Mouse (Mus musculus): ENCODE results near the gene Hs3st2. TPM values are rescaled to one million over a fixed set of nuclear protein-coding genes. Genes with fewer than 3 reads are reported as not detected.

Gene Hs3st2
- polyA plus RNA-seq, 1 experiment from 2014 or later: 0.22 TPM

GRCm38 (mm10) chr7:121460626-121461025, 69.0 kb downstream of the Hs3st2 start:
- 78% methylated on average over 6 of the region's 6 CpGs for WGBS
- no peak overlapping the region for H3K4me3 ChIP-seq

GRCm38 (mm10) chr7:121464441-121464840, 72.8 kb downstream of the Hs3st2 start:
- Histone ChIP-seq H3K4me1 (replicated peaks) (0 out of 2 replicates have a peak, but pooled peaks cover 5% of the 10 kb centered on the region), H3K9ac (no peak overlapping the region), H3K9me3 (replicated peaks) (no peaks in the 10 kb centered on the region), H3K4me2 (no peak overlapping the region), H3K27ac (ENCODE audit: poor library complexity, severe bottlenecking) (no peak overlapping the region), H3K36me3 (no peaks in the 10 kb centered on the region), H3K27me3 (replicated peaks) (peaks cover 3% of the 10 kb centered on the region; the same call in 1 of the 2 replicates), H3K4me3 (no peak overlapping the region)
- 91% methylated on average over 5 of the region's 5 CpGs for WGBS
- no peak for ATAC-seq (ENCODE audit: insufficient number of reproducible peaks, low FRiP score)

More at GRCm38 (mm10) chr7:121460626-121461025, 69.0 kb downstream of the Hs3st2 start:
- Histone ChIP-seq H3K27ac (ENCODE audit: poor library complexity, severe bottlenecking) (no peak overlapping the region), H3K9ac (no peak overlapping the region), H3K4me2 (no peak overlapping the region), H3K9me3 (replicated peaks) (0 out of 2 replicates have a peak, but pooled peaks cover 4% of the 10 kb centered on the region), H3K27me3 (replicated peaks) (peaks cover 3% of the 10 kb centered on the region; the same call in 1 of the 2 replicates), H3K36me3 (no peaks in the 10 kb centered on the region), H3K4me1 (replicated peaks) (no peaks in the 10 kb centered on the region)
- no peak for ATAC-seq (ENCODE audit: insufficient number of reproducible peaks, low FRiP score)

GRCm38 (mm10) chr7:121465111-121465510, 73.5 kb downstream of the Hs3st2 start:
- H3K4me1 ChIP-seq (replicated peaks): 0 out of 2 replicates have a peak, but pooled peaks cover 5% of the 10 kb centered on the region
- ATAC-seq (ENCODE audit: insufficient number of reproducible peaks, low FRiP score): no peak
- H3K36me3 ChIP-seq: no peaks in the 10 kb centered on the region
- peaks cover 3% of the 10 kb centered on the region; the same call in 1 of the 2 replicates for H3K27me3 ChIP-seq (replicated peaks)
- H3K9me3 ChIP-seq (replicated peaks): no peaks in the 10 kb centered on the region
- no peak overlapping the region for H3K4me2 ChIP-seq
- WGBS: 74% methylated on average over 1 of the region's 1 CpGs
- no peak overlapping the region for H3K27ac ChIP-seq (ENCODE audit: poor library complexity, severe bottlenecking)
- no peak overlapping the region for H3K4me3 ChIP-seq
- no peak overlapping the region for H3K9ac ChIP-seq

- Histone ChIP-seq H3K4me2 (no peak overlapping the region), H3K9ac (no peak overlapping the region), H3K4me3 (no peak overlapping the region), H3K27me3 (replicated peaks) (peaks cover 2% of the 10 kb centered on the region; the same call in 1 of the 2 replicates), H3K36me3 (no peaks in the 10 kb centered on the region), H3K9me3 (replicated peaks) (no peaks in the 10 kb centered on the region), H3K27ac (ENCODE audit: poor library complexity, severe bottlenecking) (no peak overlapping the region), H3K4me1 (replicated peaks) (0 out of 2 replicates have a peak, but pooled peaks cover 5% of the 10 kb centered on the region)
- no peak for ATAC-seq (ENCODE audit: insufficient number of reproducible peaks, low FRiP score)
- 41% methylated on average over 5 of the region's 5 CpGs for WGBS
These were observed 74.7 kb downstream of the Hs3st2 start for GRCm38 (mm10) chr7:121466331-121466730.

GRCm38 (mm10) chr7:121469435-121469834, 77.8 kb downstream of the Hs3st2 start:
- no peak overlapping the region for H3K27ac ChIP-seq (ENCODE audit: poor library complexity, severe bottlenecking)
- ATAC-seq (ENCODE audit: insufficient number of reproducible peaks, low FRiP score): no peak
- H3K9me3 ChIP-seq (replicated peaks): no peaks in the 10 kb centered on the region
- H3K4me3 ChIP-seq: no peak overlapping the region
- no peak overlapping the region for H3K9ac ChIP-seq
- H3K4me1 ChIP-seq (replicated peaks): 0 out of 2 replicates have a peak, but pooled peaks cover 5% of the 10 kb centered on the region
- no peaks in the 10 kb centered on the region for H3K27me3 ChIP-seq (replicated peaks)
- WGBS: 54% methylated on average over 3 of the region's 3 CpGs
- no peak overlapping the region for H3K4me2 ChIP-seq
- no peaks in the 10 kb centered on the region for H3K36me3 ChIP-seq

- Histone ChIP-seq H3K4me2 (no peak overlapping the region), H3K9me3 (replicated peaks) (no peaks in the 10 kb centered on the region), H3K36me3 (no peaks in the 10 kb centered on the region), H3K27me3 (replicated peaks) (no peaks in the 10 kb centered on the region), H3K27ac (ENCODE audit: poor library complexity, severe bottlenecking) (no peak overlapping the region), H3K9ac (no peak overlapping the region), H3K4me1 (replicated peaks) (no peaks in the 10 kb centered on the region), H3K4me3 (no peak overlapping the region)
- ATAC-seq (ENCODE audit: insufficient number of reproducible peaks, low FRiP score): no peak
- WGBS: 74% methylated on average over 8 of the region's 8 CpGs
These were observed 86.6 kb downstream of the Hs3st2 start for GRCm38 (mm10) chr7:121478302-121478701.

- Histone ChIP-seq H3K9ac (no peak overlapping the region), H3K4me2 (no peak overlapping the region), H3K36me3 (no peaks in the 10 kb centered on the region), H3K4me3 (no peak overlapping the region), H3K4me1 (replicated peaks) (no peaks in the 10 kb centered on the region), H3K27me3 (replicated peaks) (no peaks in the 10 kb centered on the region), H3K27ac (ENCODE audit: poor library complexity, severe bottlenecking) (no peak overlapping the region), H3K9me3 (replicated peaks) (no peaks in the 10 kb centered on the region)
- no peak for ATAC-seq (ENCODE audit: insufficient number of reproducible peaks, low FRiP score)
- 73% methylated on average over 4 of the region's 4 CpGs for WGBS
These were observed 88.4 kb downstream of the Hs3st2 start for GRCm38 (mm10) chr7:121480106-121480505.

GRCm38 (mm10) chr7:121484590-121484989, 92.9 kb downstream of the Hs3st2 start:
- Histone ChIP-seq H3K9ac (no peak overlapping the region), H3K27me3 (replicated peaks) (no peaks in the 10 kb centered on the region), H3K9me3 (replicated peaks) (no peaks in the 10 kb centered on the region), H3K27ac (ENCODE audit: poor library complexity, severe bottlenecking) (no peak overlapping the region), H3K36me3 (no peaks in the 10 kb centered on the region), H3K4me1 (replicated peaks) (no peaks in the 10 kb centered on the region), H3K4me2 (no peak overlapping the region), H3K4me3 (no peak overlapping the region)
- ATAC-seq (ENCODE audit: insufficient number of reproducible peaks, low FRiP score): no peak
- 70% methylated on average over 4 of the region's 4 CpGs for WGBS

GRCm38 (mm10) chr7:121485266-121485665, 93.6 kb downstream of the Hs3st2 start:
- no peaks in the 10 kb centered on the region for H3K36me3 ChIP-seq
- no peaks in the 10 kb centered on the region for H3K4me1 ChIP-seq (replicated peaks)
- no peak overlapping the region for H3K4me3 ChIP-seq
- H3K27ac ChIP-seq (ENCODE audit: poor library complexity, severe bottlenecking): no peak overlapping the region
- H3K4me2 ChIP-seq: no peak overlapping the region
- H3K27me3 ChIP-seq (replicated peaks): no peaks in the 10 kb centered on the region
- ATAC-seq (ENCODE audit: insufficient number of reproducible peaks, low FRiP score): no peak
- no peaks in the 10 kb centered on the region for H3K9me3 ChIP-seq (replicated peaks)
- WGBS: 67% methylated on average over 2 of the region's 2 CpGs
- H3K9ac ChIP-seq: no peak overlapping the region

- H3K9me3 ChIP-seq (replicated peaks): no peaks in the 10 kb centered on the region
- H3K36me3 ChIP-seq: no peaks in the 10 kb centered on the region
- no peaks in the 10 kb centered on the region for H3K27me3 ChIP-seq (replicated peaks)
- H3K9ac ChIP-seq: no peak overlapping the region
- no peak overlapping the region for H3K4me2 ChIP-seq
- H3K27ac ChIP-seq (ENCODE audit: poor library complexity, severe bottlenecking): no peak overlapping the region
- no peak overlapping the region for H3K4me3 ChIP-seq
- no peak for ATAC-seq (ENCODE audit: insufficient number of reproducible peaks, low FRiP score)
- H3K4me1 ChIP-seq (replicated peaks): no peaks in the 10 kb centered on the region
- WGBS: 47% methylated on average over 6 of the region's 6 CpGs
These were observed 95.6 kb downstream of the Hs3st2 start for GRCm38 (mm10) chr7:121487291-121487690.

- Histone ChIP-seq H3K4me2 (no peak overlapping the region), H3K9me3 (replicated peaks) (no peaks in the 10 kb centered on the region), H3K27me3 (replicated peaks) (no peaks in the 10 kb centered on the region), H3K27ac (ENCODE audit: poor library complexity, severe bottlenecking) (no peak overlapping the region), H3K9ac (no peak overlapping the region), H3K4me3 (no peak overlapping the region), H3K4me1 (replicated peaks) (no peaks in the 10 kb centered on the region), H3K36me3 (no peaks in the 10 kb centered on the region)
- 76% methylated on average over 9 of the region's 9 CpGs for WGBS
- no peak for ATAC-seq (ENCODE audit: insufficient number of reproducible peaks, low FRiP score)
These were observed 97.7 kb downstream of the Hs3st2 start for GRCm38 (mm10) chr7:121489401-121489800.

GRCm38 (mm10) chr7:121491455-121492005, 99.9 kb downstream of the Hs3st2 start:
- H3K4me3 ChIP-seq: no peak overlapping the region
- no peaks in the 10 kb centered on the region for H3K27me3 ChIP-seq (replicated peaks)
- ATAC-seq (ENCODE audit: insufficient number of reproducible peaks, low FRiP score): no peak
- H3K27ac ChIP-seq (ENCODE audit: poor library complexity, severe bottlenecking): no peak overlapping the region
- H3K9ac ChIP-seq: no peak overlapping the region
- H3K9me3 ChIP-seq (replicated peaks): no peaks in the 10 kb centered on the region
- H3K36me3 ChIP-seq: no peaks in the 10 kb centered on the region
- WGBS: 73% methylated on average over 3 of the region's 3 CpGs
- H3K4me2 ChIP-seq: no peak overlapping the region
- no peaks in the 10 kb centered on the region for H3K4me1 ChIP-seq (replicated peaks)

Measured in heart, embryonic 12.5 days (tissue).